Mouse (Mus musculus) left cerebral cortex, adult 11 months (tissue): Measurements from ENCODE around the gene Robo1.
A peak's percentile ranks its signal among the peaks of the same experiment; 100 is the strongest.

Source experiments
- DNase-seq: peaks from one replicate; pipeline ENCODE4 v3.0.0; 2022; ENCODE audit warnings: low spot score

The Robo1 gene

GRCm38 (mm10) chr16:72307537-72308330, at the start of gene Robo1:
Gene Robo1 (plus strand): TSS chr16:72308306.
- DNase-seq, result peak; percentile 3

- DNase-seq, result no peak
Observed at GRCm38 (mm10) chr16:72267839-72268238, 40.3 kb upstream of the Robo1 start.

- DNase-seq, result no peak
Observed at GRCm38 (mm10) chr16:72276390-72277074, 31.6 kb upstream of the Robo1 start.

- peak; percentile 6 for DNase-seq
Observed at GRCm38 (mm10) chr16:72308331-72308668, 194 bp downstream of the Robo1 start.

- no peak for DNase-seq
Observed at GRCm38 (mm10) chr16:72327321-72327720, 19.2 kb downstream of the Robo1 start.

- no peak for DNase-seq
Observed at GRCm38 (mm10) chr16:72328579-72328978, 20.5 kb downstream of the Robo1 start.

- no peak for DNase-seq
Observed at GRCm38 (mm10) chr16:72337757-72338156, 29.7 kb downstream of the Robo1 start.

GRCm38 (mm10) chr16:72350422-72350821, 42.3 kb downstream of the Robo1 start:
- no peak for DNase-seq

GRCm38 (mm10) chr16:72356515-72357357, 48.6 kb downstream of the Robo1 start:
- no peak for DNase-seq

GRCm38 (mm10) chr16:72376896-72377295, 68.8 kb downstream of the Robo1 start:
- no peak for DNase-seq

- DNase-seq, result no peak
Observed at GRCm38 (mm10) chr16:72381819-72382218, 73.7 kb downstream of the Robo1 start.

GRCm38 (mm10) chr16:72383566-72383965, 75.5 kb downstream of the Robo1 start:
- DNase-seq, result no peak

- no peak for DNase-seq
Observed at GRCm38 (mm10) chr16:72393512-72393911, 85.4 kb downstream of the Robo1 start.

GRCm38 (mm10) chr16:72398811-72399210, 90.7 kb downstream of the Robo1 start:
- DNase-seq, result no peak

- DNase-seq, result no peak
Observed at GRCm38 (mm10) chr16:72402381-72402780, 94.3 kb downstream of the Robo1 start.

- no peak for DNase-seq
Observed at GRCm38 (mm10) chr16:72409820-72410219, 101.7 kb downstream of the Robo1 start.

GRCm38 (mm10) chr16:72411669-72412270, 103.7 kb downstream of the Robo1 start:
- no peak for DNase-seq

- no peak for DNase-seq
Observed at GRCm38 (mm10) chr16:72412879-72413278, 104.8 kb downstream of the Robo1 start.

GRCm38 (mm10) chr16:72419328-72420066, 111.4 kb downstream of the Robo1 start:
- DNase-seq, result no peak

GRCm38 (mm10) chr16:72422426-72422825, 114.3 kb downstream of the Robo1 start:
- DNase-seq, result no peak

- no peak for DNase-seq
Observed at GRCm38 (mm10) chr16:72434396-72434795, 126.3 kb downstream of the Robo1 start.
